Mouse (Mus musculus) embryonic facial prominence, embryonic 14.5 days (tissue): ENCODE measurements around the gene Sec14l1. TPM values are rescaled to one million over a fixed set of nuclear protein-coding genes. Genes with fewer than 3 reads are reported as not detected.

Experiments used
- ATAC-seq: fragments of 200-750 bp; cut with Nextera tagmentation; 2 replicates; pipeline ENCODE4 v1.8.0; 2017; ENCODE audit warnings: low read depth, moderate number of reproducible peaks, moderate TSS enrichment
- DNase-seq: peaks from one replicate; pipeline ENCODE4 v3.0.0-alpha.2; 2015; ENCODE audit warnings: low spot score
- H3K27ac ChIP-seq: fragments of 300-500 bp; sonication (generic); replicated peaks from 2 replicates; pipeline ENCODE4 v1.5.1; 2014; ENCODE audit warnings: low read depth, mild to moderate bottlenecking, low read length, moderate library complexity
- H3K27me3 ChIP-seq: fragments of 300-500 bp; sonication (generic); replicated peaks from 2 replicates; pipeline ENCODE4 v1.6.1; 2014; ENCODE audit warnings: low read length; ENCODE audit not compliant: control insufficient read depth, insufficient read depth
- H3K36me3 ChIP-seq: fragments of 300-500 bp; sonication (generic); 2 replicates; pipeline ENCODE4 v1.6.1; 2014; ENCODE audit warnings: low read length, mixed read lengths; ENCODE audit not compliant: control insufficient read depth, insufficient read depth
- H3K4me1 ChIP-seq: fragments of 300-500 bp; sonication (generic); 2 replicates; pipeline ENCODE4 v1.6.1; 2014; ENCODE audit warnings: antibody characterized with exemption, low read length; ENCODE audit not compliant: control insufficient read depth, insufficient read depth
- H3K4me2 ChIP-seq: fragments of 300-500 bp; sonication (generic); 2 replicates; pipeline ENCODE4 v1.6.1; 2014; ENCODE audit warnings: low read depth, mild to moderate bottlenecking, low read length, moderate library complexity, mixed read lengths
- H3K4me3 ChIP-seq: fragments of 300-500 bp; sonication (generic); 2 replicates; pipeline ENCODE4 v1.5.1; 2014; ENCODE audit warnings: low read depth, mild to moderate bottlenecking, low read length
- H3K9ac ChIP-seq: fragments of 300-500 bp; sonication (generic); 2 replicates; pipeline ENCODE4 v1.6.1; 2014; ENCODE audit warnings: low read depth, mild to moderate bottlenecking, low read length, moderate library complexity, mixed read lengths
- H3K9me3 ChIP-seq: fragments of 300-500 bp; sonication (generic); 2 replicates; pipeline ENCODE4 v1.6.1; 2016; ENCODE audit warnings: low read length; ENCODE audit not compliant: control insufficient read depth
- WGBS: fragments of 180-500 bp; shearing (Covaris S2); extraction: QIAGEN DNeasy Blood & Tissue Kit; methylation state at CpG from one replicate; pipeline ENCODE4 v1.1.7; 2014; 5-methylcytosine and 5-hydroxymethylcytosine counted together
- polyA plus RNA-seq: library from polyadenylated mRNA; unstranded; fragments of >200 nt; fragmentation: Nextera tagmentation; extraction: Ambion mirVana; gene quantifications from 2 replicates; pipeline ENCODE4 v1.2.1, GENCODE M21; 2014

Sec14l1 gene
- polyA plus RNA-seq, 1 experiment from 2014 or later, result 45.4 TPM

GRCm38 (mm10) chr11:117134776-117135387 is 19.9 kb downstream of the Sec14l1 start:
- no peak overlapping the region for H3K4me3 ChIP-seq
- DNase-seq (no peak), ATAC-seq (no peak)
- no peak overlapping the region for H3K9ac ChIP-seq
- no peaks in the 10 kb centered on the region for H3K27me3 ChIP-seq
- H3K4me1 ChIP-seq, result peaks cover 32% of the 10 kb centered on the region
- no peaks in the 10 kb centered on the region for H3K9me3 ChIP-seq
- H3K4me2 ChIP-seq, result peak overlapping the region; percentile 20; the same call in 1 of the 2 replicates
- WGBS, result 72% methylated on average over 23 of the region's 23 CpGs
- peak overlapping the region; percentile 69; the same call in 1 of the 2 replicates for H3K27ac ChIP-seq
- H3K36me3 ChIP-seq, result peaks cover 6% of the 10 kb centered on the region; the same call in 1 of the 2 replicates

DNA sequence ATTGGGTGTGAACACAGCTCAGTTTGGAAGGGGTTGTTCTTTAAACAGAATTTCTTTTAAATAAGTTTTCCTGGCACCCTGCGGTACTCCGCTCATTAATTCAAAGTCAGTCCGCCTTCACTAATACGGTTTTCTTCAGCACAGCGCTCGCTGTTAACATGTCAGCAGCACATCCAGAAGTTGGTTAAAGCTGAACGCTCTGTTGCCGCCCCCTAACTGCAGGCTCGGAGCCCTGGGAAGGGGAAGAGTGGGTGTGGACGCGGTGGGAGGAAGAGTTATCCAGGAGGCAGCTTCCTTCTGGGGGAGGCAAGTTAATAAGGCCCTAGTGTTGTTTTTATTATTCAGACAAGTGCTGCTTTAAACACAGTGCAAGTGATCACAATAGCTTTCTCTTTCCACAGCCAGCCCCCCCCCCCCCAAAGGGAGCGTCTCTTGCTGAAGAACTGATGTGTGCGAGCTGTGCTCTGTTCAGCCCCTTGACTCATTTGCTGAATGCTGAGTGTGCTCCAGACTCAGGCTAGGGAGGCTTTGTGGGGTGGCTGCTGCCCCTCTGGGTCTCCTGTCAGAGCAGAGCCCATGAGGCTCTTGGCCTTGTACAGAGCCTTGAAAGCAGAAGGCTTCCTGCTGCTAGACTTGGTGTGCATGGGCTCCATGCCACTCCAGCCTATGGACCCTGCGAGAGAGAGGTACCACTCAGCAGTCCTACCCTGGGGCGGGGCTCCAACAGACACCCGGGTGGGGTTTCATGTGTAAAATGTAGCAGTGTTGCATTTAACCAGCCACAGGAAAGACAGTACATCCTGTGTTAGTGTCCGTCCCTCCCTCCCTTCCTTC is 20.7 kb downstream of the Sec14l1 start:
- 41% methylated on average over 16 of the region's 17 CpGs for WGBS
- Histone ChIP-seq H3K4me2 (peak overlapping the region; percentile 20; the same call in 1 of the 2 replicates), H3K27me3 (no peaks in the 10 kb centered on the region), H3K9ac (peak overlapping the region; percentile 25; the same call in 1 of the 2 replicates), H3K4me3 (no peak overlapping the region), H3K9me3 (no peaks in the 10 kb centered on the region), H3K27ac (peak overlapping the region; percentile 69), H3K36me3 (peaks cover 6% of the 10 kb centered on the region; the same call in 1 of the 2 replicates), H3K4me1 (peaks cover 24% of the 10 kb centered on the region)
- DNase-seq, result peak; percentile 79
- 0 out of 2 replicates have a peak, but pooled peaks have one; percentile 28 for ATAC-seq

DNA sequence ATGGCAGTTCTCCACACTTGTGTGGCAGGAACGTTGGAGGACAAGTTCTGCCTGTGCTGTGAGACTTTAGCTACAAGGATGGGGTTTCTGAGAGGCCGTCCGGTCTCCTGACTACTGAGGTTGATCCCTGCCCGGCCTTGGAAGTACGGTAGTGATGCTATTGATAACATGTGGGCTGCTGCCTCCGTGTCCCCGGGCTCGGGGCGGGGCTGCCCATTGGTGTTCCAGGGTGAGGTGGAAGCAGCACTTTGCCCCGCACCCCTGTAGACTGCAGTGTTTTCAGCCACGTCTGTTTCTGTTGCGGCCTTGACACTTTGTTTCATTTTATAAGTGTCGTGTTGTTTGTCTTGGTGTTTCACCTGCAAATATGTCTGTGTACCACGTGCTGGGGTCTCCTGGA is 21.9 kb downstream of the Sec14l1 start:
- Histone ChIP-seq H3K27me3 (no peaks in the 10 kb centered on the region), H3K9me3 (no peaks in the 10 kb centered on the region), H3K4me1 (peaks cover 19% of the 10 kb centered on the region), H3K4me2 (no peak overlapping the region), H3K4me3 (no peak overlapping the region), H3K9ac (no peak overlapping the region), H3K27ac (0 out of 2 replicates have a peak overlapping the region, but pooled peaks have one; percentile 29), H3K36me3 (peaks cover 12% of the 10 kb centered on the region)
- DNase-seq, result no peak
- 76% methylated on average over 14 of the region's 14 CpGs for WGBS
- ATAC-seq, result no peak

DNA sequence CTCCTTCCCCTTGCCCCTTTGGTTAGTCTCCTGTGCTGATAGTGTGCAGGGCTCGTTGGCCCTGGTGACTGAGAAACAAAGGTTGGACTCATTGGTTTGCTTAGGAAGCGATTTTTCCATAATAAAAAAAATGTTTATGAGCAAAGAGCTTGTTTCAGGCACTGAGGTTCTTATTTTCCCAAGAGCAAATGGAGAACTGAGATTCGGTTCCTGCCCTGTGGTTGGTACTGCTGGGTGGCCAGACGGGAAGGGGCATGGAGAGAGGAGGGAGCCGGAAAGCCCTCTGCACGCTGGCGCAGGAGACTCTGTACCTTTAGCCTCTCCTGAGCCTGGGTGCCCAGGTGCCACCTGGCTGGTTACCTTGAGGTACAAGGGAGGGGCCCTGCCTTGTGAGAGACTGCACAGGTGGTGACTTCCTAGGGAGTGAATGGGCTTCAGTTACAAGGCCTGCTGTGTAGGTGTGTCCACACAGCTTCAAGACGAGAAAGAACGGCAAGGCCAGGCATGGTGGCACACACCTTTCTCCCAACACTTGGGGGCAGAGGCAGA is 23.3 kb downstream of the Sec14l1 start:
- Histone ChIP-seq H3K27me3 (no peaks in the 10 kb centered on the region), H3K4me3 (no peak overlapping the region), H3K36me3 (peaks cover 26% of the 10 kb centered on the region), H3K4me2 (no peak overlapping the region), H3K4me1 (peaks cover 19% of the 10 kb centered on the region), H3K9me3 (no peaks in the 10 kb centered on the region), H3K27ac (no peak overlapping the region), H3K9ac (no peak overlapping the region)
- DNase-seq (no peak), ATAC-seq (peak; percentile 20; the same call in 1 of the 2 replicates)
- WGBS, result 89% methylated on average over 9 of the region's 9 CpGs

DNA sequence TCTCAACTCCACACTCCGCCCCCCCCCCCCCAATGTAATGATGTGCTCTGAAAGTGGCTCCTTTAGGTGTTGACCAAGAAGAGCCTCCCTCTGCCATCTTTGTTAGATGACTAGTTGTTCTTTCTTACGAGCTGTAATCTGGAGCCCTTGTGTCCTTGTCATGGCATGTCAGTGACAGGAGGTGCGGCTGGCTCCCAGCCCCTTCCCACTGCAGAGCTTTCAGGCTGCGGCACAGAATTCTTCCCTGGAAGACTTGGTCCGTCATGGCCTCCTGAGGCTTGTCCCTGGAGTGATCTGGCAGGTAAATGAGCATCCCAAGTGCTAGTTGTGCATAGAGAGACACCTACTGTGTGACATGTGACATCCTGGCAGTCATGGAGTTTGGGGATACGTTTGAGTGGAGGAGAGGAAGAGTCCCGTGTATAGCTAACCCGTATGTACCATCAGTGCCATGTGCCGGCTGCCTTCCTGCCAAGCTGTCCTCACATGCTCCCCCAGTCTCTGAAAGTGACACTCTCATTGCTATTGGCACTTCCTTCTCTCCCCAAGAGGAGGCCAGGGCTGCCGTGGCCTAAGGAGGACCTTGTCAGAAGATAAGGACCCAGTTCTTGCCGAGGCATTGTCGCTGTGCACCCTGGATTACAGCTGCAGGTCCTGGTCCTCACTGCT is 24.0 kb downstream of the Sec14l1 start:
- no peak overlapping the region for H3K9ac ChIP-seq
- 88% methylated on average over 12 of the region's 12 CpGs for WGBS
- DNase-seq, result no peak
- no peak overlapping the region for H3K27ac ChIP-seq
- H3K27me3 ChIP-seq, result no peaks in the 10 kb centered on the region
- no peaks in the 10 kb centered on the region for H3K9me3 ChIP-seq
- H3K4me3 ChIP-seq, result no peak overlapping the region
- H3K4me2 ChIP-seq, result no peak overlapping the region
- H3K4me1 ChIP-seq, result peaks cover 19% of the 10 kb centered on the region
- H3K36me3 ChIP-seq, result peaks cover 32% of the 10 kb centered on the region
- no peak for ATAC-seq

GRCm38 (mm10) chr11:117141376-117142001 is 26.5 kb downstream of the Sec14l1 start:
- Histone ChIP-seq H3K36me3 (peaks cover 58% of the 10 kb centered on the region), H3K4me2 (no peak overlapping the region), H3K27ac (no peak overlapping the region), H3K4me3 (no peak overlapping the region), H3K9ac (no peak overlapping the region), H3K4me1 (peaks cover 1% of the 10 kb centered on the region; the same call in 1 of the 2 replicates), H3K27me3 (no peaks in the 10 kb centered on the region), H3K9me3 (no peaks in the 10 kb centered on the region)
- no peak for ATAC-seq
- no peak for DNase-seq
- WGBS, result 92% methylated on average over 18 of the region's 18 CpGs

- no peak overlapping the region for H3K4me3 ChIP-seq
- DNase-seq, result no peak
- no peak overlapping the region for H3K9ac ChIP-seq
- H3K9me3 ChIP-seq, result no peaks in the 10 kb centered on the region
- H3K27ac ChIP-seq, result no peak overlapping the region
- no peak for ATAC-seq
- H3K4me1 ChIP-seq, result no peaks in the 10 kb centered on the region
- no peaks in the 10 kb centered on the region for H3K27me3 ChIP-seq
- H3K4me2 ChIP-seq, result no peak overlapping the region
- 78% methylated on average over 4 of the region's 4 CpGs for WGBS
- H3K36me3 ChIP-seq, result peaks cover 68% of the 10 kb centered on the region
Observed at GRCm38 (mm10) chr11:117142507-117142906, 27.5 kb downstream of the Sec14l1 start.
